Mouse (Mus musculus) liver, postnatal 0 days (tissue): ENCODE measurements around the gene Mthfsl.
"Not testable (repeated sequence)": the region's sequence is repeated elsewhere in the genome, so short reads cannot be mapped to it uniquely, and the experiment has no call there.

Experiments used
- CTCF ChIP-seq: sonication (generic); IDR thresholded peaks from 2 replicates; pipeline ENCODE4 v1.5.1; 2016; ENCODE audit warnings: antibody characterized with exemption, low read depth
- EP300 ChIP-seq: IDR thresholded peaks from 2 replicates; pipeline ENCODE4 v1.6.1; 2016; ENCODE audit warnings: antibody characterized with exemption, low read depth, mild to moderate bottlenecking

DNA sequence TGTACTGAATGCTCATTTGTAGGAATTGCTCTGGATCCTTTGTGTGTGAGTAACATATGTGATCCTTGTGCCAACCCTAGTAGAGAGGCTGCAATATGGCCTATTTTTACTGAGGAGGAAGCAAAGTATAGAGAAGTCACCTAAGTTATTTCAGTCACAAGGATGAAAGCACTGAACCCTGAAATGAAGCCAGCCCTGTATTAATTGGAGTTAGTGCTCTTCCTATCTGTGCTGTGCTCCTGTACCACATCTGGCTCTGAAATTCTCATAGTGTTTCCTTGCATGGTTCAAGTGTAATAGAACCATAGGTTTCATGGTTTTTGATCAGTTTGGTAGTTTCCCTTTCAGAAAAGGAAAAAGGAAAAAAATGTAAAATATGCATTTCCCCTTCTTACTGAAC, 8.2 kb upstream of the Mthfsl start:
- not testable (repeated sequence) for TF ChIP-seq EP300, CTCF
